Mouse (Mus musculus) stomach, embryonic 15.5 days (tissue): Measurements from ENCODE around the gene Ifnb1. TPM values are rescaled to one million over a fixed set of nuclear protein-coding genes. Genes with fewer than 3 reads are reported as not detected.

Experiments used
- ATAC-seq: fragments of 200-750 bp; cut with Nextera tagmentation; 2 replicates; pipeline ENCODE4 v1.8.0; 2017; ENCODE audit warnings: low read depth, moderate number of reproducible peaks, moderate TSS enrichment; ENCODE audit not compliant: insufficient read depth, low FRiP score
- H3K27ac ChIP-seq: fragments of 300-500 bp; sonication (generic); 2 replicates; pipeline ENCODE4 v1.5.1; 2015; ENCODE audit warnings: mild to moderate bottlenecking, inconsistent platforms
- H3K27me3 ChIP-seq: fragments of 300-500 bp; sonication (generic); replicated peaks from 2 replicates; pipeline ENCODE4 v1.6.1; 2015; ENCODE audit warnings: inconsistent platforms
- H3K36me3 ChIP-seq: fragments of 300-500 bp; sonication (generic); 2 replicates; pipeline ENCODE4 v1.6.1; 2015; ENCODE audit warnings: inconsistent platforms
- H3K4me1 ChIP-seq: fragments of 300-500 bp; sonication (generic); 2 replicates; pipeline ENCODE4 v1.6.1; 2015; ENCODE audit warnings: inconsistent platforms
- H3K4me2 ChIP-seq: fragments of 300-500 bp; sonication (generic); 2 replicates; pipeline ENCODE4 v1.6.1; 2015; ENCODE audit warnings: mild to moderate bottlenecking, inconsistent platforms
- H3K4me3 ChIP-seq: fragments of 300-500 bp; sonication (generic); replicated peaks from 2 replicates; pipeline ENCODE4 v1.5.1; 2015; ENCODE audit warnings: inconsistent platforms
- H3K9ac ChIP-seq: fragments of 300-500 bp; sonication (generic); 2 replicates; pipeline ENCODE4 v1.6.1; 2015; ENCODE audit warnings: inconsistent platforms
- H3K9me3 ChIP-seq: fragments of 300-500 bp; sonication (generic); 2 replicates; pipeline ENCODE4 v1.6.1; 2016; ENCODE audit warnings: inconsistent platforms
- WGBS: fragments of 180-500 bp; shearing (Covaris S2); methylation state at CpG from one replicate; pipeline ENCODE4 v1.1.7; 2015; 5-methylcytosine and 5-hydroxymethylcytosine counted together
- polyA plus RNA-seq: library from polyadenylated mRNA; unstranded; fragments of >200 nt; fragmentation: Nextera tagmentation; extraction: Ambion mirVana; gene quantifications from 2 replicates; pipeline ENCODE4 v1.2.1, GENCODE M21; 2015

Ifnb1 gene
- polyA plus RNA-seq, 1 experiment from 2014 or later, result not detected

DNA sequence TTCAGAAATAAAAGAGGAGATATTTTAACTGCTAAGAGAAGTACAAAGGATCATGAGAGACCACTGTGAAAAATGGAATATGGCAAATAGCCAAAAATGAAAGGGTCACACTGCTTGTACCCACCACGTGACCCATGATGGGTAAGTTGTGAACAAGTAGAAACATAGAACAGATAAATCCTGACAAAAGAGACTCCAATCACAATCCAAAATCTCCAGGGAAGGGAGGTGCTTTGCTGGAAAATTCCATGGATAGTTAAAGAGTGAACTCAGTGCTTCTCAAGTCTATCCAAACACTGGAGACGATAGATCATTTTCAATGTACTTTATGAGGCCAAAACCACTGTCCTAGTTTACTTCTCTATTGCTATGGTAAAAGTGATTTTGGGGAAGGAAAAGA lies 8.3 kb upstream of the Ifnb1 start:
- Histone ChIP-seq H3K9ac (no peak overlapping the region), H3K36me3 (no peaks in the 10 kb centered on the region), H3K4me3 (no peak overlapping the region), H3K9me3 (no peaks in the 10 kb centered on the region), H3K4me2 (no peak overlapping the region), H3K27me3 (no peaks in the 10 kb centered on the region), H3K27ac (no peak overlapping the region), H3K4me1 (no peaks in the 10 kb centered on the region)
- 68% methylated on average over 2 of the region's 2 CpGs for WGBS
- ATAC-seq, result no peak

DNA sequence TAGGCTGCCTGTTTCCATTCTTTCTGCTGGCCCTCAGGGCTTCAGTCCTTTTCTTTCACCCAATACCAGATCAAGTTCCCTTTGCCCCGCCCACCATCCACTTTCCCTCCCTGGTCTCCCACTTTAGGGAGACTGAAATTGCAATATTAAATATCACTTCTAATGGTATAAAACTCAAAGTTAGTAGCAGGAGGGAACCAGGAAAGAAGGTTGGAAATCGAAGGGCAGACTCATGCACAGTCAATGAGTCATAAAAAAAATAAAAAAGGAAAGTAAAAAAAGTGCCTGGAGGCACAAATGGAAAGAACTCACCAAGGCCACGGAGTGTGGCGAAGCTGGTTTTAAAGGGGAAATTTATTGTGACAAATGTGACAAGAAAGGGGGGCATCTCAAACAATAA lies 7.7 kb upstream of the Ifnb1 start:
- H3K27me3 ChIP-seq, result no peaks in the 10 kb centered on the region
- 68% methylated on average over 4 of the region's 4 CpGs for WGBS

DNA sequence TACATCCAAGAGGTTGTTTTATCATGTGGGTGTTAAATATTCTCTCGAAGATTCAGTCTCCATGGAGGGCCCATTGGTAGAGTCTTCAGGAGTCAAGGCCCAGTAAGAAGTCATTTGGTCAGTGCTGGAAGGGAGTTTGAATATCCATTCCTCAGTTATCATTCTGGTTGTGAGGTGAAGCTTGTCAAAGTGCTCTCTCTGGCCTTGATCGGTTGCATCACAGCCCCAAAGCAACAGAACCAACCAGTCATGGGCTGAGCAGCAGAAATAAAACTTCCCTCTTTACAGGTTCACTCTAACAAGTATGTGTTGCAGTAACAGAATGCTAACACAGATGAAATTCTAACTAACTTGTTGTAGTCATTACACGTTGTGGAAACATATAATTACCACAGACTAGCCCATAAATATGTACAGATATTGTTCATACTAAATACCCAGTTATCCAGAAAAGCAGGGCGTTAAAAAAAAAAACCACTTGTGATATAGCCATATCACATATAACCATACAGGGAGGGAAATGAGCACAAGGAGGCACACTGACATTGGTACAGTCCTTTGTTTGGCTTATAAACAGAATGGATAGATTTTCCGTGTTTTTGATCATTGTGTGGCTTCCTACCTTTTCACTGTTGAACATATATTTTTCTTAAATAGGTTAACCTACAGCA lies 3.9 kb upstream of the Ifnb1 start:
- no peaks in the 10 kb centered on the region for H3K9me3 ChIP-seq
- no peaks in the 10 kb centered on the region for H3K36me3 ChIP-seq
- H3K4me3 ChIP-seq, result no peak overlapping the region
- H3K9ac ChIP-seq, result no peak overlapping the region
- H3K27ac ChIP-seq, result no peak overlapping the region
- no peak overlapping the region for H3K4me2 ChIP-seq
- 81% methylated on average over 5 of the region's 5 CpGs for WGBS
- H3K27me3 ChIP-seq, result no peaks in the 10 kb centered on the region
- ATAC-seq, result no peak
- H3K4me1 ChIP-seq, result no peaks in the 10 kb centered on the region

More for the DNA sequence above, 7.7 kb upstream of the Ifnb1 start:
- ATAC-seq, result no peak
- Histone ChIP-seq H3K4me2 (no peak overlapping the region), H3K9me3 (no peaks in the 10 kb centered on the region), H3K4me1 (no peaks in the 10 kb centered on the region), H3K9ac (no peak overlapping the region), H3K4me3 (no peak overlapping the region), H3K27ac (no peak overlapping the region), H3K36me3 (no peaks in the 10 kb centered on the region)

DNA sequence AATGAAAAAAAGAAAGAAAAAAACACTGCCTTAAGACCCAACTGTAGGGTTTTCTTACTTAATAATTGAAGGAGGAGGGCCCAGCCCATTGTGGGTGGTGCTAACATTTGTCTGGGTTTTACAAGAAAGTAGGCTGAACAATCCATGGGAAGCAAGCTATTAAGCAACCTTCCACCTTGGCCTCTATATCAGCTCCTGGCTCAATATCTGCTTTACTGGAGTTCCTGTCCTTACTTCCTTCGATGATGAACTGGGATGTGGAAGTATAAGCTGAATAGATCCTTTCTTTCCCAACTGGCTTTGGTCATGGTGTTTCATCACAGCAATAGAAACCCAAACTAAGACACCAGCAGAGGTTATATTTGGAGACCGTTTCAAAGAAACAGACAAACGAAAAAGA lies 2.8 kb upstream of the Ifnb1 start:
- no peaks in the 10 kb centered on the region for H3K4me1 ChIP-seq
- H3K9me3 ChIP-seq, result no peaks in the 10 kb centered on the region
- H3K4me2 ChIP-seq, result no peak overlapping the region
- 83% methylated on average over 3 of the region's 3 CpGs for WGBS
- H3K27ac ChIP-seq, result no peak overlapping the region
- no peak overlapping the region for H3K9ac ChIP-seq
- no peak overlapping the region for H3K4me3 ChIP-seq
- no peaks in the 10 kb centered on the region for H3K36me3 ChIP-seq
- H3K27me3 ChIP-seq, result no peaks in the 10 kb centered on the region
- ATAC-seq, result no peak

DNA sequence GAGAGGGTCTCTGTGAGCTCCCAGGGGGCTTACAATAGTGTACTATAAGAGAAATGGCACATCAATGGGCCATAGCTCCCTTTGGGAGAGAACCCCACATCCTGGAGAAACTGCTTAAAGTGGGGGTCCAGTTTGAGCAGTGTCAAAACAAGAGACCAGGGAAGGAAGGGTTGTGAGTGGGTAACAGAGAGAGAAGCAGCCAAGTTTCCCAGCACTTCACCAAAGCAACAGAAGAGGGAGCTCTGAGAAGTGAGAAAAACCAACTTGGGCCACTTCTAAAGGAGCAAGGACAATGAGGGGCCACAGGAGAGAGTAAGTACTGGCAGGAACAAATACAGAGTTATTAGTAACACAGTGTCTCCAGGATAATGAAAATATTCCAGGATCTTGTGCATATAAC lies 667 bp upstream of the Ifnb1 start:
- ATAC-seq, result no peak
- Histone ChIP-seq H3K9me3 (no peaks in the 10 kb centered on the region), H3K27ac (no peak overlapping the region), H3K36me3 (no peaks in the 10 kb centered on the region), H3K4me1 (no peaks in the 10 kb centered on the region), H3K4me3 (no peak overlapping the region), H3K4me2 (no peak overlapping the region), H3K9ac (no peak overlapping the region), H3K27me3 (no peaks in the 10 kb centered on the region)

DNA sequence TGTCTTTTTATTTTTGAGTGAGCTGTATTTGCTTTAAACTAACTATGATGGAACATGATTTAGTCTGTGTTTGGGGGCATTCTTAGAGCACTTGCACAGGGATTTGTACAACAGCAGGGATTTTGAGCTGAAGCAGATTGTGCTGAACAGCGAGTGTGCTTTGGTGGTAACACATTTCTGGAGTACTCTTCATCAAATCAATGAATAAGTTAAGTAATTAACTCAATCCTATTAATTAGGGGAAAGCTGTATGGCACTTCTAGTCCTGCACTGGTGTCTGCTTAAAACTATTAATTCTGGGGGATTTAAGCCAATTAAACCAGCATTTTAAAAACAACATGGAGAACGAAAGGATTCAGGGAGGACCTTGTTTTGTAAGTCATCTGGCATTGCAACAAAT lies 4.6 kb downstream of the Ifnb1 start:
- Histone ChIP-seq H3K36me3 (no peaks in the 10 kb centered on the region), H3K27me3 (no peaks in the 10 kb centered on the region), H3K4me2 (no peak overlapping the region), H3K4me3 (no peak overlapping the region), H3K9ac (no peak overlapping the region), H3K27ac (no peak overlapping the region), H3K4me1 (0 out of 2 replicates have a peak, but pooled peaks cover 6% of the 10 kb centered on the region), H3K9me3 (no peaks in the 10 kb centered on the region)
- 79% methylated on average over 2 of the region's 2 CpGs for WGBS
- ATAC-seq, result no peak

DNA sequence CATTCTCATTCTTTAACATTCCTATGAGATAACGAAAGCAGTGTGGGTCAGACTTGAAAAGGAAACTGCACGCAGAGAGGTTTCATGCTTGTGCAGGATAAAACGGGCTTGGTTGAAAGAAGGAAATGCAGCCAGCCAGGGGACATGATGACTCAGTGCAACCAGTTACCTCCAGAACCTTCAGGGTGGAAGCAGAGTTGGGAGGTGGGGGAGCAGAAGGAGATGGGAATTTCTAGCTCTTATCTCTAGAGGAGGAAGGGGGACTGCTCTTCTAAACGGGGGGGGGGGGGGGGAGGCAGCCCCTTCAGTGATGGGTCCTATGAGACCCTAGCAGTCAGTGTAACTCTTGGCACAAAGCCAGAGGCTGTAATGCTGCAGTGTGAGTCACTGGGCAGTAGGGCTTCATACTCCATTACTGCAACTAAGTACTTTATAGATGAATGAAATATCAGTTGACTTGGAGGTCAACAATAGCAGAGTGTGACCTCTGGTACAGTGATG lies 6.8 kb downstream of the Ifnb1 start:
- Histone ChIP-seq H3K4me1 (0 out of 2 replicates have a peak, but pooled peaks cover 6% of the 10 kb centered on the region), H3K27ac (0 out of 2 replicates have a peak overlapping the region, but pooled peaks have one; percentile 35), H3K4me2 (peak overlapping the region; percentile 32), H3K4me3 (no peak overlapping the region), H3K27me3 (no peaks in the 10 kb centered on the region), H3K9me3 (no peaks in the 10 kb centered on the region), H3K9ac (no peak overlapping the region), H3K36me3 (no peaks in the 10 kb centered on the region)
- ATAC-seq, result peak; percentile 78; the same call in 1 of the 2 replicates
- 24% methylated on average over 4 of the region's 4 CpGs for WGBS

DNA sequence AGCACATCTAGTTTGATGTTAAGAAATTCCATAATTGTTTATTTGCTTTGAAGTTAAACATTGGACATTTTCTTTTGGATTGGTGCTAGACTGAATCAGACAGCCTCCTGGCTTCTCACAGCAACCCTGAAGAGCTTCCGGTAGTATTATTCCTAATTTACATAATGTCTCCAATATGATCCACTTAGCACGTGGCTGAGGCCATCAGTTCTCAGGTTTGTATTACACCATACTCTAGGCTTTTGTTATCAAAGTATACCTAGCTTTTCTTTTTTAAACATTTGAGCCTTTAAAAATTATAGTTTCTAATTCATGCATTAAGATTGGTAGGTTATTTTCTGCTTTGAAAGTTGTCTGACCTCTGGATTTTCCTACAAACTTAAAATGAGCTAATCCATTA lies 7.3 kb downstream of the Ifnb1 start:
- 0 out of 2 replicates have a peak, but pooled peaks cover 6% of the 10 kb centered on the region for H3K4me1 ChIP-seq
- ATAC-seq, result no peak
- no peak overlapping the region for H3K9ac ChIP-seq
- H3K9me3 ChIP-seq, result no peaks in the 10 kb centered on the region
- WGBS, result 34% methylated on average over 2 of the region's 2 CpGs
- 0 out of 2 replicates have a peak overlapping the region, but pooled peaks have one; percentile 35 for H3K27ac ChIP-seq
- H3K4me3 ChIP-seq, result no peak overlapping the region
- no peaks in the 10 kb centered on the region for H3K36me3 ChIP-seq
- peak overlapping the region; percentile 32; the same call in 1 of the 2 replicates for H3K4me2 ChIP-seq
- no peaks in the 10 kb centered on the region for H3K27me3 ChIP-seq

DNA sequence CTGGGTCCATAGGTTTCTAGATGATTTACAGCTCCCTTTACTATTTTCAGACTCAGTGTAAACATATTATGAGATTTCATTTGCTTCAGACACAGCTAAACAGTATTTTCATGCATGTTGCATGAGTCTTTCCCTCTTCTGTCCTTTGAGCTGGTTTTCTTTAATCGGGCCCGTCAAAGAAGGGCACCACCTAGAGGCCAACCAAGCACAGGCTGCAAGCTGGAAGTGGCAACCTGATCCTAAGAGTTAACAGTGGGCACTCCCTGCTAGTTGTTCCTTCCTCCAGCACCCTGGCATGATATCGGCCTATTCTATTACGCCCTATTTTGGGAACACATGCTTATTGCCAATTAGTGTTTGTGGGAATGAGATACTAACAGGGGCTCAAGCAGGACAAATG lies 8.2 kb downstream of the Ifnb1 start:
- no peak overlapping the region for H3K4me3 ChIP-seq
- no peak overlapping the region for H3K27ac ChIP-seq
- no peak overlapping the region for H3K4me2 ChIP-seq
- H3K4me1 ChIP-seq, result 0 out of 2 replicates have a peak, but pooled peaks cover 6% of the 10 kb centered on the region
- H3K9me3 ChIP-seq, result no peaks in the 10 kb centered on the region
- H3K27me3 ChIP-seq, result no peaks in the 10 kb centered on the region
- no peaks in the 10 kb centered on the region for H3K36me3 ChIP-seq
- no peak for ATAC-seq
- no peak overlapping the region for H3K9ac ChIP-seq
- 43% methylated on average over 4 of the region's 4 CpGs for WGBS

DNA sequence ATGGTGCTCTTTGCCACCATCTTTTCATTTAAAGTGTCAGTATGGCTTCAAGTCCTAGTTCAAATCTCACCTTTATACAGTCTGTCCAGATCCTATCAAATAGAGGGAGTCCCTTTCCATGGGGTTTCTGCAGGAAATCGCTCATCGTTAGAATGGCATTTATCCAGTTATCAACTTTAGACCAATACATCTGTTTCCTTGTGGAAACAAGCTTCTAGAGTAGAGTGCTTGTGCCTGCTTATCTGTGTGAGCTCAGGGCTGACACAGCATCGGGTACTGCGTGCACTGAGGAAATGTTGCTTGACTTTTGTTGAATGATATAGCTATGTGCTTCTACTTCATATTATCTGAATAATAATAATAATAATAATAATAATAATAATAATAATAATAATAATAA lies 8.8 kb downstream of the Ifnb1 start:
- Histone ChIP-seq H3K4me3 (no peak overlapping the region), H3K36me3 (no peaks in the 10 kb centered on the region), H3K9ac (no peak overlapping the region), H3K27me3 (no peaks in the 10 kb centered on the region), H3K4me1 (0 out of 2 replicates have a peak, but pooled peaks cover 6% of the 10 kb centered on the region), H3K4me2 (no peak overlapping the region), H3K9me3 (no peaks in the 10 kb centered on the region), H3K27ac (no peak overlapping the region)
- 89% methylated on average over 4 of the region's 4 CpGs for WGBS
- ATAC-seq, result no peak

DNA sequence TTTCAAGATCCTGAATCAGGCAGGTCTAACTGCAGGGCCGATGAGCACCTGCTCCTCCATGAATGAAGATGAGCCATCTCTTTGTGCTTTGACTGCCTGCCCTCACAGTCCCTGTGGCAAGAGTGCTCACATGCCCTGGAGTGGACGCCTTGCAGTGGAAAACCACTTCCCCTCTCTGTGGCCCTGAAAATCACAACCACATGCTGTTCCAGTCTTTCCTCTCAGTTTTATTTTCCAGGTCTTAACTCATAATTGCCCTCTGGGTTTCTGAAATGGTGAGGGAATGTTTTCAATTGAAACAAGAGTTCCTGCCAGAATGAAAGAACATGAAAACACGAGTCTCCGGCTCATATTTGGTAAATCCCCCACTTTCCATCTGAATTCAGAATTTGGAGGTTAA lies 18.8 kb downstream of the Ifnb1 start:
- Histone ChIP-seq H3K36me3 (no peaks in the 10 kb centered on the region), H3K4me2 (no peak overlapping the region), H3K27me3 (no peaks in the 10 kb centered on the region), H3K27ac (no peak overlapping the region), H3K9me3 (no peaks in the 10 kb centered on the region), H3K9ac (no peak overlapping the region), H3K4me1 (no peaks in the 10 kb centered on the region), H3K4me3 (no peak overlapping the region)
- 76% methylated on average over 4 of the region's 4 CpGs for WGBS
- no peak for ATAC-seq

DNA sequence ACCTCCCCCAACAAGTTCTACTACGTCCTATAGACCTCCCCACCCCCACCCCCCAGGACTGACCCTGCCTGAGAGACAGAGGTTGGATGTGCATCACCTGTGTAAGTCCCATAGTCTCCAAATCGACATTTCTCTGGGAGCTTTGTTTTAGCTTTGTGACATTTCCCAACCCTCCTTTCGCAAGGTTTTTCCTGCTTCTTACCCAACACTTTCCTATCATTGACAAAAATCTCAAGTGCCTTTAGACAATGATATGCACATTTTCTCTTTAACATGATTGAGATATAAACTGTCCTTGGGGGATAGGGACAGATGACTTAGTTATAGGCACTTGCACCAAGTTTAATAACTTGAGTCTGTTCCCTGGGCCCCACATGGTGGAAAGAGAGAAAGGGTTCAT lies 21.3 kb downstream of the Ifnb1 start:
- WGBS, result 72% methylated on average over 3 of the region's 3 CpGs
- Histone ChIP-seq H3K9ac (no peak overlapping the region), H3K27ac (no peak overlapping the region), H3K4me1 (no peaks in the 10 kb centered on the region), H3K4me2 (no peak overlapping the region), H3K36me3 (no peaks in the 10 kb centered on the region), H3K9me3 (no peaks in the 10 kb centered on the region), H3K4me3 (no peak overlapping the region), H3K27me3 (no peaks in the 10 kb centered on the region)
- ATAC-seq, result no peak
